Mouse (Mus musculus): ENCODE results near the gene Bpifb3. TPM values are rescaled to one million over a fixed set of nuclear protein-coding genes. Genes with fewer than 3 reads are reported as not detected.

Bpifb3 gene
- total RNA-seq, 4 experiments from 2014 or later, result not detected

Other genes with a start within 250 kb of the Bpifb3 start
- not detected for gene Dnmt3c, start 221.6 kb upstream of the Bpifb3 start, total RNA-seq (2022)
- 10 to 100 TPM; 67.5 to 87.9 (median 79.4) TPM for gene Mapre1, start 177.0 kb upstream of the Bpifb3 start, total RNA-seq (2022)
- under 1 TPM; 0.19 to 0.54 (median 0.27) TPM for gene Efcab8, start 138.3 kb upstream of the Bpifb3 start, total RNA-seq (2022)
- not detected for gene Sun5, start 47.1 kb upstream of the Bpifb3 start, total RNA-seq (2022)
- not detected for gene Bpifb2, start 43.2 kb upstream of the Bpifb3 start, total RNA-seq (2022)
- not detected for gene Bpifb6, start 17.8 kb upstream of the Bpifb3 start, total RNA-seq (2022)
- gene Bpifb4, start 20.0 kb downstream of the Bpifb3 start, total RNA-seq (2022), result not detected
- gene Bpifa6, start 56.7 kb downstream of the Bpifb3 start, total RNA-seq (2022), result not detected
- gene Bpifa2, start 90.0 kb downstream of the Bpifb3 start, total RNA-seq (2022), result not detected
- gene Bpifa3, start 212.1 kb downstream of the Bpifb3 start, total RNA-seq (2022), result not detected
- not detected for gene Bpifa1, start 224.7 kb downstream of the Bpifb3 start, total RNA-seq (2022)
- not detected for gene Bpifa5, start 244.4 kb downstream of the Bpifb3 start, total RNA-seq (2022)